Mouse (Mus musculus) bone marrow, adult 2 months (tissue): ENCODE results near the gene Mrnip. TPM values are rescaled to one million over a fixed set of nuclear protein-coding genes. Genes with fewer than 3 reads are reported as not detected.

Experiments
- H3K27ac ChIP-seq: fragments of 200-500 bp; 2 replicates; pipeline ENCODE4 v1.5.1; 2012; ENCODE audit warnings: low read depth, mild to moderate bottlenecking, control low read depth, inconsistent platforms, low read length; ENCODE audit not compliant: control insufficient read depth, poor library complexity, insufficient read depth
- H3K4me1 ChIP-seq: fragments of 200-500 bp; 2 replicates; pipeline ENCODE4 v1.6.1; 2011; ENCODE audit warnings: low read length; ENCODE audit not compliant: control insufficient read depth, insufficient read depth
- H3K4me3 ChIP-seq: fragments of 200-500 bp; replicated peaks from 2 replicates; pipeline ENCODE3; 2011; ENCODE audit warnings: mild to moderate bottlenecking, low read depth, low read length, control low read depth; ENCODE audit not compliant: control insufficient read depth
- CTCF ChIP-seq: fragments of 200-500 bp; IDR thresholded peaks from 2 replicates; pipeline ENCODE4 v1.5.1; 2011; ENCODE audit warnings: low read length, control low read depth; ENCODE audit not compliant: control insufficient read depth, insufficient read depth
- POLR2A ChIP-seq: fragments of 200-500 bp; IDR thresholded peaks from 2 replicates; pipeline ENCODE4 v1.6.1; 2011; ENCODE audit warnings: low read depth, mild to moderate bottlenecking, control low read depth, low read length, borderline replicate concordance; ENCODE audit not compliant: control insufficient read depth
- WGBS: fragments of 180-500 bp; shearing (Covaris S2); methylation state at CpG from one replicate; pipeline ENCODE4 v1.1.7; 2018; 5-methylcytosine and 5-hydroxymethylcytosine counted together
- polyA plus RNA-seq: library from polyadenylated mRNA; stranded (reverse); fragments of >200 nt; gene quantifications from 2 replicates; pipeline ENCODE4 v1.2.4, GENCODE M21; 2011; ENCODE audit warnings: low replicate concordance; ENCODE audit not compliant: missing spikeins, insufficient read depth, insufficient read length

Mrnip gene
- polyA plus RNA-seq, 1 experiment = 6.2 TPM

- no peak overlapping the region for H3K4me3 ChIP-seq
- 89% methylated on average over 9 of the region's 9 CpGs for WGBS
- H3K27ac ChIP-seq = no peak overlapping the region
- TF ChIP-seq POLR2A (no peak), CTCF (no peak)
- H3K4me1 ChIP-seq = no peaks in the 10 kb centered on the region
Observed at GRCm38 (mm10) chr11:50203302-50203827, 29.1 kb downstream of the Mrnip start.

GRCm38 (mm10) chr11:50205434-50205833 lies 31.2 kb downstream of the Mrnip start:
- H3K4me1 ChIP-seq = no peaks in the 10 kb centered on the region
- WGBS = 96% methylated on average over 3 of the region's 3 CpGs
- H3K27ac ChIP-seq = no peak overlapping the region
- TF ChIP-seq POLR2A (no peak), CTCF (no peak)
- no peak overlapping the region for H3K4me3 ChIP-seq

GRCm38 (mm10) chr11:50206037-50206436 lies 31.8 kb downstream of the Mrnip start:
- WGBS = 81% methylated on average over 2 of the region's 2 CpGs
- H3K27ac ChIP-seq = no peak overlapping the region
- TF ChIP-seq POLR2A (no peak), CTCF (no peak)
- no peak overlapping the region for H3K4me3 ChIP-seq
- no peaks in the 10 kb centered on the region for H3K4me1 ChIP-seq

- WGBS = 94% methylated on average over 14 of the region's 14 CpGs
- no peak overlapping the region for H3K4me3 ChIP-seq
- no peak for TF ChIP-seq CTCF
- peak; percentile 23; the same call in 1 of the 2 replicates for TF ChIP-seq POLR2A
- H3K27ac ChIP-seq = no peak overlapping the region
- no peaks in the 10 kb centered on the region for H3K4me1 ChIP-seq
Observed at GRCm38 (mm10) chr11:50207344-50207743, 33.1 kb downstream of the Mrnip start.

- no peak for TF ChIP-seq CTCF
- no peak for TF ChIP-seq POLR2A
- Histone ChIP-seq H3K4me3 (no peak overlapping the region), H3K4me1 (no peaks in the 10 kb centered on the region), H3K27ac (no peak overlapping the region)
- 93% methylated on average over 5 of the region's 5 CpGs for WGBS
Observed at GRCm38 (mm10) chr11:50208039-50208438, 33.8 kb downstream of the Mrnip start.

GRCm38 (mm10) chr11:50210101-50210504 lies 35.9 kb downstream of the Mrnip start:
- under 1% methylated on average over 24 of the region's 24 CpGs for WGBS
- no peak for TF ChIP-seq CTCF
- TF ChIP-seq POLR2A = peak; percentile 40
- Histone ChIP-seq H3K27ac (peak overlapping the region; percentile 100), H3K4me1 (no peaks in the 10 kb centered on the region), H3K4me3 (peak overlapping the region; percentile 92)

GRCm38 (mm10) chr11:50210505-50211151 lies 36.4 kb downstream of the Mrnip start, which contains the start of the genes Sqstm1 and Mgat4b:
Sqstm1 (minus strand) TSS chr11:50210827.
Mgat4b (plus strand) TSS chr11:50210890.
- WGBS = under 1% methylated on average over 48 of the region's 48 CpGs
- TF ChIP-seq POLR2A = peak; percentile 98
- TF ChIP-seq CTCF = no peak
- Histone ChIP-seq H3K4me1 (no peaks in the 10 kb centered on the region), H3K27ac (peak within 1 kb of the TSS; percentile 100), H3K4me3 (peak within 1 kb of the TSS; percentile 92)

GRCm38 (mm10) chr11:50211322-50212059 lies 37.2 kb downstream of the Mrnip start:
- no peaks in the 10 kb centered on the region for H3K4me1 ChIP-seq
- TF ChIP-seq POLR2A (no peak), CTCF (no peak)
- no peak overlapping the region for H3K27ac ChIP-seq
- H3K4me3 ChIP-seq = no peak overlapping the region
- WGBS = 89% methylated on average over 3 of the region's 3 CpGs
